Mouse (Mus musculus) liver, postnatal 0 days (tissue): ENCODE measurements around the gene Sox14.

ENCODE experiments used
- CTCF ChIP-seq: sonication (generic); IDR thresholded peaks from 2 replicates; pipeline ENCODE4 v1.5.1; 2016; ENCODE audit warnings: antibody characterized with exemption, low read depth
- EP300 ChIP-seq: IDR thresholded peaks from 2 replicates; pipeline ENCODE4 v1.6.1; 2016; ENCODE audit warnings: antibody characterized with exemption, low read depth, mild to moderate bottlenecking

GRCm38 (mm10) chr9:99868606-99869005 lies 7.4 kb downstream of the Sox14 start:
- TF ChIP-seq CTCF (no peak), EP300 (no peak)
